Mouse (Mus musculus) liver, embryonic 11.5 days (tissue): ENCODE results near the gene Zfp579. TPM values are rescaled to one million over a fixed set of nuclear protein-coding genes. Genes with fewer than 3 reads are reported as not detected.

ENCODE experiments used
- ATAC-seq: fragments of 200-750 bp; cut with Nextera tagmentation; replicated peaks from 2 replicates; pipeline ENCODE4 v1.8.0; 2017; ENCODE audit warnings: moderate number of reproducible peaks, mild to moderate bottlenecking, moderate TSS enrichment, moderate library complexity; ENCODE audit not compliant: low FRiP score
- DNase-seq: peaks from one replicate; pipeline ENCODE4 v3.0.0-alpha.2; 2017; ENCODE audit warnings: low spot score
- H3K27ac ChIP-seq: fragments of 300-500 bp; sonication (generic); 2 replicates; pipeline ENCODE4 v1.5.1; 2014; ENCODE audit warnings: mild to moderate bottlenecking, low read depth, low read length, control low read depth
- H3K27me3 ChIP-seq: fragments of 300-500 bp; sonication (generic); replicated peaks from 2 replicates; pipeline ENCODE4 v1.6.1; 2014; ENCODE audit warnings: low read length, mixed read lengths; ENCODE audit not compliant: control insufficient read depth, insufficient read depth
- H3K36me3 ChIP-seq: fragments of 300-500 bp; sonication (generic); 2 replicates; pipeline ENCODE4 v1.6.1; 2014; ENCODE audit warnings: mild to moderate bottlenecking, low read length, moderate library complexity, mixed read lengths; ENCODE audit not compliant: control insufficient read depth, insufficient read depth
- H3K4me1 ChIP-seq: fragments of 300-500 bp; sonication (generic); replicated peaks from 2 replicates; pipeline ENCODE4 v1.6.1; 2014; ENCODE audit warnings: low read length, mixed read lengths; ENCODE audit not compliant: control insufficient read depth, insufficient read depth
- H3K4me2 ChIP-seq: fragments of 300-500 bp; sonication (generic); 2 replicates; pipeline ENCODE4 v1.6.1; 2014; ENCODE audit warnings: mild to moderate bottlenecking, control low read depth, moderate library complexity
- H3K4me3 ChIP-seq: fragments of 300-500 bp; sonication (generic); 2 replicates; pipeline ENCODE4 v1.5.1; 2014; ENCODE audit warnings: low read depth, low read length, control low read depth
- H3K9ac ChIP-seq: fragments of 300-500 bp; sonication (generic); 2 replicates; pipeline ENCODE4 v1.6.1; 2014; ENCODE audit warnings: low read depth, low read length, control low read depth
- H3K9me3 ChIP-seq: fragments of 300-500 bp; sonication (generic); 2 replicates; pipeline ENCODE4 v1.6.1; 2016; ENCODE audit warnings: low read length, inconsistent platforms, mixed read lengths; ENCODE audit not compliant: control insufficient read depth
- WGBS: fragments of 180-500 bp; shearing (Covaris S2); extraction: QIAGEN DNeasy Blood & Tissue Kit; methylation state at CpG from one replicate; pipeline ENCODE4 v1.1.7; 2014; 5-methylcytosine and 5-hydroxymethylcytosine counted together
- polyA plus RNA-seq: library from polyadenylated mRNA; unstranded; fragments of >200 nt; fragmentation: Nextera tagmentation; extraction: Ambion mirVana; gene quantifications from 2 replicates; pipeline ENCODE4 v1.2.1, GENCODE M21; 2014

Zfp579 gene
- polyA plus RNA-seq, 1 experiment from 2014 or later, result 16.8 TPM

DNA sequence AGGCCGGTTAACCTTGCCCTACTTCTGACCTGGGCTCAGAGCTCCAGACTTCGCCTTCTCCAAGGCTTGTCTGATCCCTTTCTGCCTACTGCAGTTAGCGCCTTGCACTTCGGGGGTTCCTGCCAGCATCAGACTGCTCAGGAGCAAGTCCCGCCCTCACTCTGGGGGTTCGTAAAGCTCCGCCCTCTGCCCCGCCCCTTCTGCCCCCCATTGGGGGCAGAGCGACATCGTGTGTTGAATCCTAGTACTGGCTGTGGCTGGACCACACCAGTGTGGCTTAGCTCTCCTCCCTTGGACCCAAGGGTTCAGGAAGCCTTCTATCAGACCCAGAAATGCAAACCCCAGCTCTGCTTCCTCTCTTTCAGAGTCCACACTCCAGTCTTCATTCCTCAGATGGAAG is 31.7 kb downstream of the Zfp579 start, which contains the start of gene Sbk2:
Gene Sbk2, minus strand, starts transcription at position 135 of the 400 bp plus-strand sequence.
- H3K36me3 ChIP-seq, result no peaks in the 10 kb centered on the region
- H3K9ac ChIP-seq, result no peak within 1 kb of the TSS
- H3K4me1 ChIP-seq, result no peaks in the 10 kb centered on the region
- ATAC-seq, result peak; percentile 85
- 0 out of 2 replicates have a peak within 1 kb of the TSS, but pooled peaks have one; percentile 10 for H3K4me3 ChIP-seq
- WGBS, result 4% methylated on average over 10 of the region's 10 CpGs
- H3K27me3 ChIP-seq, result no peaks in the 10 kb centered on the region
- peak; percentile 69 for DNase-seq
- H3K27ac ChIP-seq, result no peak within 1 kb of the TSS
- peak within 1 kb of the TSS; percentile 33; the same call in 1 of the 2 replicates for H3K4me2 ChIP-seq
- H3K9me3 ChIP-seq, result no peaks in the 10 kb centered on the region

DNA sequence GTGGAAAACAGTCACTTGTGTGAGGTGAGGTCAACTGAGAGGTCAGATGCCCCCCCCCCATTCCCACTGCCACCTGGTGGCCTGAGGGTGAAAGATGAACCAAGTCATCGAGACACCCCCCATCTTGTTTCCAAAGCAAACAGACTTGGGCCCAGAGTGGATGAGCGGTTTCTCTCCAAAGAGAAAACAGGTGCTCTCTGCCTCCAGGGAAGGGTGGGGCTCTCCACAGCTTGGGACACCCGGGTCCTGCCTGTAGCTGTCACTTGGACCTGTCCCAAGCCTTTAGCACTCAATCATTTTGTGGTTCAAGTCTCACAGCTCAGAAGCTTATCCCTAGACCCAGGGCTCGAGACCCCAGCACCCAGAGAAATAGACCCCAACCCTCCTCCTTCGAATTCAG is 32.4 kb downstream of the Zfp579 start:
- Histone ChIP-seq H3K36me3 (no peaks in the 10 kb centered on the region), H3K4me2 (no peak overlapping the region), H3K27me3 (no peaks in the 10 kb centered on the region), H3K4me3 (no peak overlapping the region), H3K9me3 (no peaks in the 10 kb centered on the region), H3K27ac (no peak overlapping the region), H3K4me1 (no peaks in the 10 kb centered on the region), H3K9ac (no peak overlapping the region)
- ATAC-seq (no peak), DNase-seq (no peak)
- WGBS, result 59% methylated on average over 5 of the region's 5 CpGs

DNA sequence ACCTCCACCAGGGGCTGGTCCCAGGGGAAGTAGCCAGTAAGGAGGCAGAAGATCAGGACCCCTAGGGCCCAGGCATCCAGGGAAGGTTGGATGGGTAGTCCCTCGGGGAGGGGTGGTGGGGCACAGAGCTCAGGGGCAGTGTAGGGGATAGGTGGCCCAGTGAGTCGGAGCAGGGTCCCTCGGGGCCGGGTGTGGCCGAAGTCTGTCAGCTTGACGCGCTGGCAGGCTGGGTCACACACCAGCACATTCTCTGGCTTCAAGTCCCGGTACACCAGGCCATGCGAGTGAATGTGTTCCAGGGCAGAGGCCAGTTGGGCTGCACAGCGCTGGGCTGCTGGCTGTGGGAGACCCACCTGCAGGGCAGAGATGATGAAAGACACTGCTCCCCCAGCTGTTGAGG is 38.6 kb downstream of the Zfp579 start:
- H3K36me3 ChIP-seq, result no peaks in the 10 kb centered on the region
- no peak overlapping the region for H3K4me2 ChIP-seq
- H3K9me3 ChIP-seq, result no peaks in the 10 kb centered on the region
- ATAC-seq (no peak), DNase-seq (no peak)
- no peak overlapping the region for H3K27ac ChIP-seq
- no peak overlapping the region for H3K9ac ChIP-seq
- H3K4me3 ChIP-seq, result no peak overlapping the region
- 75% methylated on average over 10 of the region's 10 CpGs for WGBS
- H3K4me1 ChIP-seq, result no peaks in the 10 kb centered on the region
- no peaks in the 10 kb centered on the region for H3K27me3 ChIP-seq

DNA sequence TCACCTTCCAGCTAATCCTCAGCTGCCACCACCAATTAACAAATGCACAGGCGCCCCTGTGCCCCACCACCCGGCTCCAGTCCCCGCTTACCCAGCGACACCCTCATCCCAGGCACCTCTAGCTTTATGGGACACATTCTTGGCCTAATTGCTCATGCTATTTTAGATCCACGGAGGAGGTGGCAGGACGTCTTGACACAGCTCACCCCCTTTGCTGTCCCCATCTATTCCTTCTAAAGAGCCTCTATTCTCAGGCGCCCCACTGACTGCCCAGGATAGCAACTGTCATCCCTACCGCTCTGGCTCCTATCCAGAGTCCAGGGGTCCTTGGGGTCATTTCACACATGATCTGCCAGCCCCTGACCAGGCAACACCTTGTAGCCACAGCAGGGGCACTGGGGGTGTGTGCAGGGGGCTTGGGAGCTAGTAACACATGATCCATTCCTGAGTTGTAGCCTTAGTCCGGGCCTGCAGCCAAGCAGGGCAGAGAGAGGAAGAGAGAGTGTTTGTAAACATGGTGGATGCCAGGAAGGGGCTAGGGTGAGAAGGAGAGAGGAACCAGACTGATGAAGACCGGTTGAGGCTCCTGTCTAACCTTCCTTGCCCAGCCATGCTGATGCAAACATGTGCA is 42.0 kb downstream of the Zfp579 start:
- Histone ChIP-seq H3K27me3 (no peaks in the 10 kb centered on the region), H3K4me3 (no peak overlapping the region), H3K36me3 (no peaks in the 10 kb centered on the region), H3K9ac (no peak overlapping the region), H3K4me1 (0 out of 2 replicates have a peak, but pooled peaks cover 2% of the 10 kb centered on the region), H3K4me2 (no peak overlapping the region), H3K9me3 (no peaks in the 10 kb centered on the region), H3K27ac (no peak overlapping the region)
- DNase-seq (no peak), ATAC-seq (no peak)
- 30% methylated on average over 10 of the region's 10 CpGs for WGBS

DNA sequence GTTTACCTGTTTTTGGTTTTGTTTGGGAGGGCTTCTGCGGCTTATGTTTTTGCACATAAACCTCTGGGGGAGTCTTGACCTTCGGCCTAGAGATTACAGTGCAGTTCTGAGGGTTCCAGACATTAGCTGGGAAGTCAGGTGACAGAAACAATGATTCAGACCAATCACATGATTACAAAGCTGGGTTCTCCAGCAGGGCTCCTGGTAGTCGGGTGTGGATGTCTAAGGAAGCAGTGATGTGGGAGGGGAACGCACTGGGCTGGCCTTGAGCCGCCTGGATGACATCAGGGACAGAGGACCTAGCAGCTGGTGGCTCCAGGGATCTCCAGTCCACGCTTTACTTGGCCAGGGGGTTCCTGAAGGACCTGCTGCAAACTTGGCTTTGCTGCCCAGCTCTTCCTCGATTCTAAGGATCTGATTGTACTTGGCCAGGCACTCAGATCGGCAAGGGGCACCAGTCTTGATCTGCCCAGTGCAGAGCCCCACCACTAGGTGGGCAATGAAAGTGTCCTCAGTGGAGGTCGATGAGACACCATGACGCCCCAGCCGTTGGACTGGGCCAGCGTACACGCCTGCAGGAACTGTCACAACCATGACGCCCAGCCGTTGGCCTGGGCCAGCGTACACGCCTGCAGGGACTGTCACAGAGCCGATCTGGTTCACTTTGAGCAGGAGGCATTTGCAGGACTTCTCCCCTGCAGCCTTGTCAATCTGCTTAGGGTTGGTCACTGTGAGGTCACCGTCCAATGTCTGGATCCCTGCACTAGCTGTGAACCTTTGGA is 45.2 kb downstream of the Zfp579 start:
- no peaks in the 10 kb centered on the region for H3K36me3 ChIP-seq
- DNase-seq (no peak), ATAC-seq (no peak)
- no peak overlapping the region for H3K4me3 ChIP-seq
- 80% methylated on average over 19 of the region's 19 CpGs for WGBS
- H3K4me1 ChIP-seq, result 0 out of 2 replicates have a peak, but pooled peaks cover 2% of the 10 kb centered on the region
- H3K9ac ChIP-seq, result no peak overlapping the region
- H3K4me2 ChIP-seq, result no peak overlapping the region
- H3K9me3 ChIP-seq, result no peaks in the 10 kb centered on the region
- H3K27ac ChIP-seq, result no peak overlapping the region
- H3K27me3 ChIP-seq, result no peaks in the 10 kb centered on the region

DNA sequence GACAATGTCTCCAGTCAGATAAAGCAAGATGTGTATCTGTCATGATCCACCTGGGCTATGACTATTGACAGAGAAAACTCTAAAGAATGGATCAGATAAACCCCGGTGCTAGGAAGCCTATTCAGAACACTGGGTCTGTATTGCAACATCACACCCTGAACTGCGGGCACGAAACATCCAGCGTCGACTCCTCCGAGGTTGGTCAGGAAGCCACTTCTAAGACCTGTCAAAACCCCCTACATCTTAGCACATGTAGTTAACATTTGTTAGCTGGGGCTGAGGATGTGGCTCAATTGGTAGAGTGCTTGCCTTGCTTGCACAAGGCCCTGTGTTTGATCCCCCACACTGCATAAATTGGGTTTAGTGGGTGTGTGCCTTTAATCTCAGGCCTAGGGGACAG is 47.6 kb downstream of the Zfp579 start:
- DNase-seq (no peak), ATAC-seq (no peak)
- 0 out of 2 replicates have a peak, but pooled peaks cover 4% of the 10 kb centered on the region for H3K4me1 ChIP-seq
- no peaks in the 10 kb centered on the region for H3K27me3 ChIP-seq
- H3K27ac ChIP-seq, result no peak overlapping the region
- H3K4me2 ChIP-seq, result no peak overlapping the region
- no peaks in the 10 kb centered on the region for H3K9me3 ChIP-seq
- 41% methylated on average over 6 of the region's 6 CpGs for WGBS
- no peaks in the 10 kb centered on the region for H3K36me3 ChIP-seq
- H3K9ac ChIP-seq, result no peak overlapping the region
- no peak overlapping the region for H3K4me3 ChIP-seq

DNA sequence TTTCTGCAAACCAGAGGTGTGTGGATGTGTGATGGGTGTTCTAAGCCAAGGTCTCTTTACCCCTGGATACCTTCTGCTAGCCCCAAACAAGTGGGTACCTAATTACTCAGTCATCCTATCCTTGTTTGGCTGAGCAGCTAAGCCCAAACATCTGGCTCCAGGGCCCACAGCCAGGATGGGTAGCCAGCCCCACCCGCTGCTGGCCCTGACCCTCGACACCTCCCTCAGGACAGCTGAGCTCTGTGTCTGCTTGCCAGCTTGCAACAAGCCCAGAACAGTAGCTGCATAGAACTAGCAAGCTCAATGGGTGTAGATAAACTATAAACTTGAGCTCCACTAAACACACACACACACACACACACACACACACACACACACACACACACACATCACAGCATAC is 48.1 kb downstream of the Zfp579 start:
- no peak for ATAC-seq
- no peak overlapping the region for H3K9ac ChIP-seq
- 46% methylated on average over 2 of the region's 2 CpGs for WGBS
- H3K4me1 ChIP-seq, result 0 out of 2 replicates have a peak, but pooled peaks cover 5% of the 10 kb centered on the region
- DNase-seq, result no peak
- no peaks in the 10 kb centered on the region for H3K9me3 ChIP-seq
- no peaks in the 10 kb centered on the region for H3K36me3 ChIP-seq
- no peak overlapping the region for H3K4me3 ChIP-seq
- no peak overlapping the region for H3K27ac ChIP-seq
- no peaks in the 10 kb centered on the region for H3K27me3 ChIP-seq
- no peak overlapping the region for H3K4me2 ChIP-seq

DNA sequence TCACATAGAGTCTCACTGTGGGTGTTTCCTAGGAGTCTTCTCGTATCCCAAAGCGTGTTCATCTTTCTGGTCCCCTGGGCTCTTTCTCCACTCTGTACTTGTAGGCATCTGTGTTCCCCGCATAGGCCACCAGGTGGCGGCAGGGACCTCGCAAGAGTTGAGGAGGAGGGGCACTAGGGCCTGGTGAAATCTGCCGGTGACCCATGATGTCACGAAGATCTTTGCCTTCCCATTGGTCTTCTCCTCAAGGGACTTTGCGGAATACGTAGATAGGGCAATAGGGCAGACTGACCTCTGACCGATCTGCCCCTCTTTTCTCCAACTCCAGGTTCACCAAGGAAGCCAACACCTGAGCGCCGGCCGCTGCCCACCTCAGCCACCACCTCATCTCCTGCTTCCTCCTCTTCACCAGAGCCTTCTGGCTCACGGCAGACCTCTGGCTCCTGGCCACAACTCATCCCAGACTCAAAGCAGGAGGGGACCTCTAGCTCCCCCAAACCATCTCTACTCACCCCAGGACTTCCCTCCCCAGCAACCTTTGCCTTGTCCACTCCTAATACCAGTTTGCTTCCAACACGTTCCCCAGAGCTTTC is 52.6 kb downstream of the Zfp579 start:
- no peaks in the 10 kb centered on the region for H3K36me3 ChIP-seq
- peak; percentile 79 for DNase-seq
- peak overlapping the region; percentile 21; the same call in 1 of the 2 replicates for H3K4me3 ChIP-seq
- H3K4me2 ChIP-seq, result peak overlapping the region; percentile 59
- 0 out of 2 replicates have a peak, but pooled peaks cover 3% of the 10 kb centered on the region for H3K4me1 ChIP-seq
- 17% methylated on average over 15 of the region's 15 CpGs for WGBS
- no peak overlapping the region for H3K9ac ChIP-seq
- H3K27me3 ChIP-seq, result 0 out of 2 replicates have a peak, but pooled peaks cover 2% of the 10 kb centered on the region
- H3K27ac ChIP-seq, result no peak overlapping the region
- no peaks in the 10 kb centered on the region for H3K9me3 ChIP-seq
- ATAC-seq, result peak; percentile 81
